Mouse (Mus musculus): ENCODE results near the gene Mycbp2.

- TF ChIP-seq CTCF (IDR thresholded peaks at IDR 0.05; ENCODE audit: insufficient read depth, low read length): no peak
- no peak for TF ChIP-seq POLR2A (IDR thresholded peaks at IDR 0.05; ENCODE audit: borderline replicate concordance, extremely low read depth, low read depth, low read length)
These were observed 124.9 kb downstream of the Mycbp2 start for GRCm38 (mm10) chr14:103221751-103222150.
